Mouse (Mus musculus) bone marrow macrophage, adult 2 months (primary cell): ENCODE results near the gene Gm5294. TPM values are rescaled to one million over a fixed set of nuclear protein-coding genes. Genes with fewer than 3 reads are reported as not detected.
A peak's percentile ranks its signal among the peaks of the same experiment; 100 is the strongest.

ENCODE experiments used
- H3K27ac ChIP-seq: 2 replicates; pipeline ENCODE4 v1.5.1; 2012; ENCODE audit warnings: low read depth, low read length; ENCODE audit not compliant: insufficient read depth
- H3K4me1 ChIP-seq: 2 replicates; pipeline ENCODE4 v1.6.1; 2012; ENCODE audit warnings: low read length; ENCODE audit not compliant: control insufficient read depth, insufficient read depth
- H3K4me3 ChIP-seq: 2 replicates; pipeline ENCODE4 v1.5.1; 2012; ENCODE audit warnings: mild to moderate bottlenecking, low read length, moderate library complexity; ENCODE audit not compliant: insufficient read depth
- CTCF ChIP-seq: IDR thresholded peaks from 2 replicates; pipeline ENCODE4 v1.5.1; 2012; ENCODE audit warnings: low read depth, mild to moderate bottlenecking, low read length, moderate library complexity
- POLR2A ChIP-seq: IDR thresholded peaks from 2 replicates; pipeline ENCODE4 v1.6.1; 2012; ENCODE audit warnings: mild to moderate bottlenecking, low read depth, low read length, borderline replicate concordance
- polyA plus RNA-seq: library from polyadenylated mRNA; stranded (reverse); fragments of >200 nt; gene quantifications from 2 replicates; pipeline ENCODE4 v1.2.4, GENCODE M21; 2012; ENCODE audit not compliant: missing spikeins, insufficient read depth, insufficient read length

Gene Gm5294
- polyA plus RNA-seq, 1 experiment: not detected

- H3K27ac ChIP-seq: no peak overlapping the region
- TF ChIP-seq POLR2A (no peak), CTCF (no peak)
- H3K4me3 ChIP-seq: no peak overlapping the region
- H3K4me1 ChIP-seq: no peaks in the 10 kb centered on the region
Measured at GRCm38 (mm10) chr5:138846506-138846905, 26.6 kb downstream of the Gm5294 start.

- Histone ChIP-seq H3K27ac (no peak overlapping the region), H3K4me3 (no peak overlapping the region), H3K4me1 (no peaks in the 10 kb centered on the region)
- TF ChIP-seq POLR2A (no peak), CTCF (peak; percentile 55; the same call in 1 of the 2 replicates)
Measured at GRCm38 (mm10) chr5:138848102-138848501, 28.2 kb downstream of the Gm5294 start.

- no peak overlapping the region for H3K27ac ChIP-seq
- H3K4me1 ChIP-seq: peaks cover 9% of the 10 kb centered on the region
- H3K4me3 ChIP-seq: no peak overlapping the region
- TF ChIP-seq POLR2A: no peak
Measured at GRCm38 (mm10) chr5:138849682-138850461, 30.0 kb downstream of the Gm5294 start.

- Histone ChIP-seq H3K4me3 (no peak overlapping the region), H3K4me1 (peaks cover 9% of the 10 kb centered on the region)
- TF ChIP-seq POLR2A (no peak), CTCF (no peak)
Measured at GRCm38 (mm10) chr5:138850462-138850844, 30.6 kb downstream of the Gm5294 start.

GRCm38 (mm10) chr5:138851296-138851780 lies 31.5 kb downstream of the Gm5294 start:
- Histone ChIP-seq H3K4me3 (no peak overlapping the region), H3K27ac (no peak overlapping the region), H3K4me1 (peaks cover 9% of the 10 kb centered on the region)
- TF ChIP-seq CTCF: no peak
- TF ChIP-seq POLR2A: no peak

More at GRCm38 (mm10) chr5:138850462-138850844, 30.6 kb downstream of the Gm5294 start:
- H3K27ac ChIP-seq: no peak overlapping the region

GRCm38 (mm10) chr5:138852151-138852550 lies 32.3 kb downstream of the Gm5294 start:
- Histone ChIP-seq H3K27ac (no peak overlapping the region), H3K4me1 (peaks cover 9% of the 10 kb centered on the region), H3K4me3 (no peak overlapping the region)
- TF ChIP-seq CTCF (no peak), POLR2A (no peak)

- H3K4me1 ChIP-seq: peaks cover 9% of the 10 kb centered on the region
- TF ChIP-seq POLR2A (no peak), CTCF (no peak)
- H3K27ac ChIP-seq: no peak overlapping the region
- H3K4me3 ChIP-seq: no peak overlapping the region
Measured at GRCm38 (mm10) chr5:138853349-138853748, 33.5 kb downstream of the Gm5294 start.

GRCm38 (mm10) chr5:138857010-138857617 lies 37.2 kb downstream of the Gm5294 start:
- Histone ChIP-seq H3K4me3 (no peak overlapping the region), H3K4me1 (peaks cover 9% of the 10 kb centered on the region), H3K27ac (no peak overlapping the region)
- TF ChIP-seq CTCF: peak; percentile 85
- no peak for TF ChIP-seq POLR2A

GRCm38 (mm10) chr5:138857811-138858251 lies 38.0 kb downstream of the Gm5294 start:
- H3K27ac ChIP-seq: no peak overlapping the region
- H3K4me1 ChIP-seq: peaks cover 9% of the 10 kb centered on the region
- TF ChIP-seq POLR2A: no peak
- TF ChIP-seq CTCF: no peak
- H3K4me3 ChIP-seq: no peak overlapping the region

- TF ChIP-seq POLR2A: no peak
- no peak for TF ChIP-seq CTCF
- no peak overlapping the region for H3K27ac ChIP-seq
- no peak overlapping the region for H3K4me3 ChIP-seq
- no peaks in the 10 kb centered on the region for H3K4me1 ChIP-seq
Measured at GRCm38 (mm10) chr5:138863681-138864146, 43.8 kb downstream of the Gm5294 start.
